Mouse (Mus musculus) adipocyte (in vitro differentiated cells): Measurements from ENCODE around the gene Gm4907.
"Not testable (repeated sequence)": the region's sequence is repeated elsewhere in the genome, so short reads cannot be mapped to it uniquely, and the experiment has no call there.

Experiments
- DNase-seq: peaks from one replicate; pipeline ENCODE4 v3.0.0-alpha.2; 2016; ENCODE audit warnings: low spot score

Gm4907 gene

DNA sequence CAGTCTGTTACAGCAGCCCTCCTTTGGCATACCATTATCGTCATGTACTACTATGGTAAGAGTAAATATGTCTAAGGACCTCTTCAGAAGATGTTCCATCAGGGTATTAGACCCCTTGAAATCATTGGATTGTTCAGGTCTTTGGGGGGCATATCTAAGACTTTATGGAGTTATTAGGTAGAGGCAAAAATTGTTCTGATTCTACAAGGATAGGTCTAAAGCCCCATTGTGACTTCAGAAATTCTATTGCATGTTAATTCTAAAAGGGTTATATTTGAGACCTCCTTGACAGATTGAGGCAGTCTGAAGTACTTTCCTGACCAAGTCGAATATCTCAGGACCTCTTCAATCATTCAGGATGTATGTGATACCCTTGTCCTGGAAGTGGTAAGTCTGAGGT lies at the start of gene Gm4907:
Gm4907 (plus strand) TSS at position 301 of the 400 bp plus-strand sequence.
- DNase-seq = not testable (repeated sequence)

DNA sequence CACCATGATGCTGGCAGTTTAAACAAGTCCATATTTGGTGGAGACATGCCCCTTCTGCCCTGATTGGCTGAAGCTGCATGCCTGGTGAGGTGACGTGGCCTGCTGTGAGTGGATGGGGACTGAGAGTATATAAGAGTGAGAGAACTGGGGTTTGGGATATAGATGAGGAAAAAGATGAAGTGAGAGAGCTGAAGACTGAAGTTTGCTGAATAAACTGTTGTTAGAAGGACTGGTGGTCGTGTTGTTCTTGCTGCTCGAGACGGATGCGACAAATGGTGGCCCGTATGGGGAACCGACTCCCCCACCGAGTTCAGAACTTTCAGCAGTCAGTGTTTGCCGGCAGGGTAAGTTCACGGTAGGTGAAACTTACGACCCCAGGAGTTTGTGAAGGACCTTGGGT lies 48.6 kb upstream of the Gm4907 start:
- not testable (repeated sequence) for DNase-seq

DNA sequence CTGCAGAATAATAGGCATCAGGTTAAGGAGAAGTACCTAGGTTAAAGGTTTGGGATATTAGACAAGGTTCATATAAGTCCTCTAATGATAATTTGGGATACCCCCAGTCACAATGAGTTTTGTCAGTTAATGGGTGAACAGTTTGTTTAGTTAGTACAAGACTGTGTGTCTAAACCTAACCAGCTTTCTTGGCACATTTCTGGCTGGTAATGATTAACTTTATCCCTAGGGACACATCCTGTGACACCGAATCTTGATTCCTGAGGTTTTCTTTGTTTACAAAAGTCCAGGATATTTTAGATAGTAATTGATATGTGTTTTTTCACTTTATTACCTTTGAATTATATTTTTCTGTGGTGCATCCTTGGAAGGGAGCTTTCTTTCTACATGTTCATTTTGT lies 41.4 kb upstream of the Gm4907 start:
- DNase-seq = no peak

DNA sequence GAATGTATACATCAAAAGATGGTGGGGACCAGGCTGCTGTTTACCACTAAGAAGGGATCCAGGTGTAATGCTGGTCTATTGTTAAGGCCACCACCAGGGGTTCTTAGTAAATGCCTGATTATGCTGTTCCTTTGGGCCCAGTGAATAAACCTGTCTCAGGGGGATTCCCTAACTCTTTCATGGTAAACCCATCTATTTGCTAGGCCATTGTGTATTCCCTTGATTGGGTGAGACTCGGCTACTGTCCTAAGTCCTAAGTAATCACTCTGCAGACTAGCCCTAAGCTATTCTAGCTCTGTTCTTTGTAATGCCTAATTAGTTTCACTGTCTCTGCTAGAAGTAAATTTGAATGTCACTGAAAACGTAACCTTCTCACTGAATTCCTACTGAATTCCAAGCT lies 71.8 kb downstream of the Gm4907 start:
- no peak for DNase-seq
